Mouse (Mus musculus): Measurements from ENCODE around the gene Pecam1. TPM values are rescaled to one million over a fixed set of nuclear protein-coding genes. Genes with fewer than 3 reads are reported as not detected.

Gene Pecam1
- total and polyA plus RNA-seq, 3 experiments: 18.4 to 22.3 (median 19.2) TPM

DNA sequence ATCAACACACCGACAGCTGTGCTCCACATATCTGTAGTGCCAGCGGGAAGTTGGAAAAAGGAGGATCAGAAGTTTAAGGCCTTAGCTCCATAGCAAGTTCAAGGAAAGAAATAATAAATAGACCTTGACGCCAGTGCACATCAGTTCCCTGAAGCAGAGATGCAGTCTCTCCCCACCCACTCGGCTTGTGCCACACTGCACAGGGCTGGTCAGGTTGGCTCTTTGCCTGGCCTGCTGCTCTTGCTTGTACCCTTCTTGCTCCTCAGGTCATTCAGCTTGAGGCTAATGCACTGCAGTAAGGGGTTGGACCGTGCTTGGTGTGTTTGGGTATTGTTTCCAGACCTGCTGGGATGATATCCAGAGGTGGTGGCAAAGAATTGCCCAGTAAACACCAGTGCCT, 10.1 kb upstream of the Pecam1 start (continued):
- TF ChIP-seq TCF12 (IDR thresholded peaks at IDR 0.05; ENCODE audit: low read depth, low read length): no peak
- TF ChIP-seq IRF4 (IDR thresholded peaks at IDR 0.05; ENCODE audit: low read depth, low read length): no peak

- TF ChIP-seq USF2 (conservative IDR thresholded peaks at IDR 0.05; ENCODE audit: low read depth, low read length) (no peak), ETS1 (conservative IDR thresholded peaks at IDR 0.05; ENCODE audit: low read depth, low read length) (peak; percentile 51; the same call in 1 of the 2 replicates), POLR2A (IDR thresholded peaks at IDR 0.05; ENCODE audit: low read depth, low read length) (0 out of 2 replicates have a peak, but pooled peaks have one; percentile 27), JUND (conservative IDR thresholded peaks at IDR 0.05; ENCODE audit: low read depth, low read length) (0 out of 2 replicates have a peak, but pooled peaks have one; percentile 38), EP300 (IDR thresholded peaks at IDR 0.05; ENCODE audit: low read length) (peak; percentile 87), SMC3 (IDR thresholded peaks at IDR 0.05; ENCODE audit: low read depth, low read length) (no peak), MYC (IDR thresholded peaks at IDR 0.05; ENCODE audit: low read depth, low read length) (peak; percentile 83), SIN3A (IDR thresholded peaks at IDR 0.05; ENCODE audit: low read length) (peak; percentile 59; the same call in 1 of the 2 replicates), MAX (IDR thresholded peaks at IDR 0.05; ENCODE audit: low read length) (0 out of 2 replicates have a peak, but pooled peaks have one; percentile 15), IRF4 (IDR thresholded peaks at IDR 0.05; ENCODE audit: low read depth, low read length) (peak; percentile 81), ZC3H11A (IDR thresholded peaks at IDR 0.05; ENCODE audit: low read depth, low read length) (no peak), RCOR1 (conservative IDR thresholded peaks at IDR 0.05; ENCODE audit: low read depth, low read length) (no peak), ELF1 (IDR thresholded peaks at IDR 0.05; ENCODE audit: low read depth, low read length) (peak; percentile 38; the same call in 1 of the 2 replicates), ZMIZ1 (IDR thresholded peaks at IDR 0.05; ENCODE audit: low read depth, low read length) (no peak), TBP (conservative IDR thresholded peaks at IDR 0.05; ENCODE audit: low read depth, low read length) (0 out of 2 replicates have a peak, but pooled peaks have one; percentile 32), BHLHE40 (IDR thresholded peaks at IDR 0.05; ENCODE audit: low read depth, low read length) (peak; percentile 69), MEF2A (IDR thresholded peaks at IDR 0.05; ENCODE audit: borderline replicate concordance, low read depth, low read length) (peak; percentile 78)
- in situ Hi-C loops (cut with MboI; ENCODE audit: low pct_ligation_motif_present, low pct_unique_long_range_greater_than_20kb, low sequenced_read_pairs): loop anchor here (10.0 to 25.0 kb wide), 3 partner anchors 114 to 447 kb away; partner anchors contain the start of genes Cd79b and Gh
- no peak overlapping the region for H3K9ac ChIP-seq (ENCODE audit: insufficient read depth, low read depth)
- H3K9me3 ChIP-seq (replicated peaks; ENCODE audit: low read length): peaks cover 3% of the 10 kb centered on the region
- H3K79me2 ChIP-seq (replicated peaks; ENCODE audit: control insufficient read depth, extremely low read depth, insufficient read depth, poor library complexity, severe bottlenecking): no peaks in the 10 kb centered on the region
- dilution Hi-C loops (cut with MboI; ENCODE audit: extremely low pct_ligation_motif_present, extremely low pct_unique_long_range_greater_than_20kb, low sequenced_read_pairs): no loop called here
- no peak overlapping the region for H3K4me2 ChIP-seq (ENCODE audit: insufficient read depth, low read depth, poor library complexity, severe bottlenecking)
- peaks cover 35 to 73% of the 10 kb centered on the region in 2 experiments for H3K4me1 ChIP-seq (ENCODE audit: control insufficient read depth in 1 of 2, insufficient read depth in 2 of 2)
- peak overlapping the region; percentile 58; the same call in 1 of the 2 replicates for H3K27ac ChIP-seq (ENCODE audit: insufficient read depth, low read depth)
- H3K4me3 ChIP-seq (replicated peaks in 1 of 3; ENCODE audit: low read depth in 2 of 3, low read length in 2 of 3, poor library complexity in 1 of 3): no peak overlapping the region
- DNase-seq (ENCODE audit: extremely low read depth): peak; percentile 77
- no peaks in the 10 kb centered on the region for H3K27me3 ChIP-seq (replicated peaks)
- H3K36me3 ChIP-seq (replicated peaks in 1 of 2; ENCODE audit: control insufficient read depth in 1 of 2, insufficient read depth in 1 of 2, low read length in 1 of 2): peaks cover 21 to 51% of the 10 kb centered on the region in 2 experiments
These were observed 8.6 kb upstream of the Pecam1 start for GRCm38 (mm10) chr11:106759028-106759427.

GRCm38 (mm10) chr11:106755583-106755982, 5.2 kb upstream of the Pecam1 start:
- dilution Hi-C loops (cut with MboI; ENCODE audit: extremely low pct_ligation_motif_present, extremely low pct_unique_long_range_greater_than_20kb, low sequenced_read_pairs) (no loop called here), in situ Hi-C loops (cut with MboI; ENCODE audit: low pct_ligation_motif_present, low pct_unique_long_range_greater_than_20kb, low sequenced_read_pairs) (loop anchor here (10.0 to 25.0 kb wide), 3 partner anchors 111 to 443 kb away; partner anchors contain the start of genes Cd79b and Gh)
- H3K4me1 ChIP-seq (ENCODE audit: control insufficient read depth in 1 of 2, insufficient read depth in 2 of 2): peaks cover 24 to 63% of the 10 kb centered on the region in 2 experiments
- H3K9ac ChIP-seq (ENCODE audit: insufficient read depth, low read depth): no peak overlapping the region
- no peak overlapping the region for H3K27ac ChIP-seq (ENCODE audit: insufficient read depth, low read depth)
- peaks cover 21 to 55% of the 10 kb centered on the region in 2 experiments for H3K36me3 ChIP-seq (replicated peaks in 1 of 2; ENCODE audit: control insufficient read depth in 1 of 2, insufficient read depth in 1 of 2, low read length in 1 of 2)
- peaks cover 3% of the 10 kb centered on the region for H3K9me3 ChIP-seq (replicated peaks; ENCODE audit: low read length)
- TF ChIP-seq RCOR1 (conservative IDR thresholded peaks at IDR 0.05; ENCODE audit: low read depth, low read length) (no peak), CHD1 (IDR thresholded peaks at IDR 0.05; ENCODE audit: low read depth, low read length) (no peak), EP300 (IDR thresholded peaks at IDR 0.05; ENCODE audit: low read length) (no peak), ZNF384 (IDR thresholded peaks at IDR 0.05; ENCODE audit: low read depth, low read length) (no peak), NELFE (IDR thresholded peaks at IDR 0.05; ENCODE audit: low read depth, low read length) (no peak), CHD2 (IDR thresholded peaks at IDR 0.05; ENCODE audit: low read length) (no peak), ZC3H11A (IDR thresholded peaks at IDR 0.05; ENCODE audit: low read depth, low read length) (no peak), CTCF (conservative IDR thresholded peaks at IDR 0.05 in 1 of 2, IDR thresholded peaks at IDR 0.05 in 1 of 2; ENCODE audit: low read depth in 2 of 2, low read length in 2 of 2) (no peak), JUND (conservative IDR thresholded peaks at IDR 0.05; ENCODE audit: low read depth, low read length) (no peak), ZMIZ1 (IDR thresholded peaks at IDR 0.05; ENCODE audit: low read depth, low read length) (no peak), MAZ (IDR thresholded peaks at IDR 0.05; ENCODE audit: low read depth, low read length) (no peak), MYC (IDR thresholded peaks at IDR 0.05; ENCODE audit: low read depth, low read length) (no peak), MAFK (IDR thresholded peaks at IDR 0.05; ENCODE audit: insufficient replicate concordance, low read length) (no peak), BHLHE40 (IDR thresholded peaks at IDR 0.05; ENCODE audit: low read depth, low read length) (no peak), E2F4 (IDR thresholded peaks at IDR 0.05; ENCODE audit: insufficient replicate concordance, low read depth, low read length) (no peak), RAD21 (IDR thresholded peaks at IDR 0.05; ENCODE audit: low read depth, low read length) (no peak), USF1 (IDR thresholded peaks at IDR 0.05; ENCODE audit: low read depth, low read length) (no peak), KAT2A (IDR thresholded peaks at IDR 0.05; ENCODE audit: insufficient replicate concordance, low read length) (no peak)
- H3K4me2 ChIP-seq (ENCODE audit: insufficient read depth, low read depth, poor library complexity, severe bottlenecking): no peak overlapping the region
- H3K4me3 ChIP-seq (replicated peaks in 1 of 3; ENCODE audit: low read depth in 2 of 3, low read length in 2 of 3, poor library complexity in 1 of 3): no peak overlapping the region
- no peaks in the 10 kb centered on the region for H3K79me2 ChIP-seq (replicated peaks; ENCODE audit: control insufficient read depth, extremely low read depth, insufficient read depth, poor library complexity, severe bottlenecking)
- no peaks in the 10 kb centered on the region for H3K27me3 ChIP-seq (replicated peaks)
- no peak for DNase-seq (ENCODE audit: extremely low read depth)

Data from CH12.LX (cell line).